Mouse (Mus musculus): ENCODE measurements around the gene Olfr361.
"Not testable (repeated sequence)": the region's sequence is repeated elsewhere in the genome, so short reads cannot be mapped to it uniquely, and the experiment has no call there.

Olfr361 gene

GRCm38 (mm10) chr2:37089190-37089589 lies at the start of gene Olfr361:
Gene Olfr361 (minus strand): TSS chr2:37089290.
- CTCF ChIA-PET: not testable (repeated sequence)

- CTCF ChIA-PET: no interaction called here
Measured at GRCm38 (mm10) chr2:37117810-37118209, 28.7 kb upstream of the Olfr361 start, which contains the start of gene Olfr362. Gene Olfr362 (minus strand): TSS chr2:37117910.

- CTCF ChIA-PET: no interaction called here
Measured at GRCm38 (mm10) chr2:37065446-37065845, 23.6 kb downstream of the Olfr361 start, which contains the start of gene Olfr360. Gene Olfr360 (plus strand): TSS chr2:37065746.
